Mouse (Mus musculus): ENCODE data around the gene Cdc34. TPM values are rescaled to one million over a fixed set of nuclear protein-coding genes. Genes with fewer than 3 reads are reported as not detected.

The Cdc34 gene
- 451 and 1,194 TPM in 2 replicates for polyA plus RNA-seq (2012; ENCODE audit: insufficient read depth, low replicate concordance)

DNA sequence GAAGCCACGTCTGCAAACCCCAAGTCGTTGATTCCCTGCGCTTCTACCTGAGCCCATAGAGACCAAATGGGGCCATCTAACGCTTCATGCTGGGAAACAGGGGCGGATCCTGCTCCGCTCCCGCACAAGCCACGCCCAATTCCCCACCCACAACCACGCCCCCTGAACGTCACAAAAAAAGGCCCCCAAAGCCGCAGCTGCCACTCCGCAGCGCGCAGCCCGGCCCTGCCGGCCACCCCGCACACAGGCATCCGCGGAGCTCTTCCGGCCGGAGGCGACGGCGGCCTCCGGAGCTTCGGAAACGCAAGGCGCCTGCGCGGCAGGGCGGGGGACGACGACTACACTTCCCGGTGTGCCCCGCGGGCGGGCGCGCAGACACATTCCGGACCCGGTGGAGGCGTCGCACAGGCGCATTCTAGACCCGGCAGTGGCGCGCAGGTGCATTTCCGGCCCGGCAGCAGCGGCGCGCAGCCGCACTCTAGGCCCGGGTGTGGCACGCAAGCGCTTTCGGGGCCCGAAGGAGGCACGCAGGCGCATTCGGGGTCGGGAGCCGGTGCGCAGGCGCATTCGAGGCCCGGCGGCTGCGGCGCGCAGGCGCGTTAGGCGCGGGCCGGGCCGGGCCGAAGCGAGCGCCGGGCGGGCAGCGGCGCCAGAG is at the start of gene Cdc34:
Gene Cdc34, plus strand, starts transcription at position 605 of the 655 bp plus-strand sequence.
- Histone ChIP-seq H3K9me3 (peaks cover 11% of the 10 kb centered on the region), H3K36me3 (replicated peaks; ENCODE audit: low read length) (peaks cover 39% of the 10 kb centered on the region), H3K27me3 (replicated peaks) (no peaks in the 10 kb centered on the region), H3K4me3 (replicated peaks) (peak within 1 kb of the TSS; percentile 99), H3K4me1 (peaks cover 49% of the 10 kb centered on the region)
- no peak for TF ChIP-seq GATA1 (IDR thresholded peaks at IDR 0.05; ENCODE audit: borderline replicate concordance, low read length)
- TF ChIP-seq FLI1 (IDR thresholded peaks at IDR 0.05; ENCODE audit: low read length), result peak; percentile 71; the same call in 1 of the 2 replicates

DNA sequence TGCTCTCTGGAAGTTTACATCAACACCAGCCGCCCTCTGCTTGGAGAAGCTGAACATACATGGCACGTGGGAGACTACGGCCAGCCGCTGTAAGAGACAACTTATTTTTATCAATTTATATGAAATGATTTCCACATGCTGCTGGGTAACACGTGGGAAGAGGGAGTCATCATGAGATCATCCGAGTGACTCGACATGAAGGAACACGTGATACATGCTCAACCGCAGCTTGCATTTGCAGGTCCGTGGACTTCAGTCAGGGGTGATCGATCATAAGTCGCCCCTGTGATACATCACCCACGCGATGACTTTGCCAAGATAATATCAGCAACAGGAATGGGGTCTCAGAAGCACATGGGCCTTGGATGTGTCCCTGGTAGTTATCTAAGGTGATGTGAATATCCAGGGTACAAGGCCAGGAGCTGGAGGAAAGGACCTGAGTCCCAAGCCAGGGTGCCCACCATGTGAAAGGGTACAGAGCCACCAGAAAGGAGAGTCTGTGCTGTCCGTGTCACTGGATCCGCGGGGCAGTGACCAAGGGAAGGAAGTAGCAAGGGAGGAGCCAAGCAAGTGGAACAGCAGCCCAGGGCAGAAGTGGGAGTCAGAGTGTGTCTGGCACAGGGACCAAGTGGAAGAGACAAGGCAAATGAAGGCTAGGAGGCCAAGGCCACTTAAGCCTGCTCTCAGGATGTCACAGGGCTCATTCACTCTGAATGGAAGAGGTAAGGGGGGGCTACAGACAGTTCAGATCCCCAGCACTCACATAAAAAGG is 48.8 kb upstream of the Cdc34 start:
- TF ChIP-seq FLI1 (IDR thresholded peaks at IDR 0.05; ENCODE audit: low read length) (no peak), GATA1 (IDR thresholded peaks at IDR 0.05; ENCODE audit: borderline replicate concordance, low read length) (no peak)
- H3K9me3 ChIP-seq, result peaks cover 13% of the 10 kb centered on the region
- peaks cover 82% of the 10 kb centered on the region for H3K27me3 ChIP-seq (replicated peaks)
- peak overlapping the region; percentile 12 for H3K4me3 ChIP-seq (replicated peaks)
- peaks cover 16% of the 10 kb centered on the region for H3K4me1 ChIP-seq
- no peaks in the 10 kb centered on the region for H3K36me3 ChIP-seq (replicated peaks; ENCODE audit: low read length)

DNA sequence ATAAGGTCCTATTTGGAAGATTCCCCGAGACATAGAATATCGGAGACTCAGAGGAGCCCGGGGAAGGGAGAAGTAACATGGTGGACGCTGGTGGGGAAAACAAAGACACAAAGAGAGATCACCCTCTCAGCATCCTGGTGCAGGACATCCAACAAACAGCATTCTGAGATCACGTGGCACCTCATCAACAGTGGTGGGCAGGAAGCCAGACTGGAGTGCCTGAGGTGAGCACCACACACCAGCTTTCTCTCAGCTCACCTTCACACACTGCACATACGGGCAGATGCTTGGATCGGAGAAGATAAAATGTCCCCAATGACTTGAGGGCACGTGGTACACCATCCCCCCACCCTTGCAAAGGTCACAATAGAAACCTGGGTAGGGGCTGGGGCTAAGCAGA is 45.7 kb upstream of the Cdc34 start:
- TF ChIP-seq GATA1 (IDR thresholded peaks at IDR 0.05; ENCODE audit: borderline replicate concordance, low read length) (no peak), FLI1 (IDR thresholded peaks at IDR 0.05; ENCODE audit: low read length) (no peak)
- 0 out of 2 replicates have a peak, but pooled peaks cover 6% of the 10 kb centered on the region for H3K9me3 ChIP-seq
- peaks cover 16% of the 10 kb centered on the region for H3K4me1 ChIP-seq
- H3K36me3 ChIP-seq (replicated peaks; ENCODE audit: low read length), result no peaks in the 10 kb centered on the region
- no peak overlapping the region for H3K4me3 ChIP-seq (replicated peaks)
- peaks cover 87% of the 10 kb centered on the region for H3K27me3 ChIP-seq (replicated peaks)

DNA sequence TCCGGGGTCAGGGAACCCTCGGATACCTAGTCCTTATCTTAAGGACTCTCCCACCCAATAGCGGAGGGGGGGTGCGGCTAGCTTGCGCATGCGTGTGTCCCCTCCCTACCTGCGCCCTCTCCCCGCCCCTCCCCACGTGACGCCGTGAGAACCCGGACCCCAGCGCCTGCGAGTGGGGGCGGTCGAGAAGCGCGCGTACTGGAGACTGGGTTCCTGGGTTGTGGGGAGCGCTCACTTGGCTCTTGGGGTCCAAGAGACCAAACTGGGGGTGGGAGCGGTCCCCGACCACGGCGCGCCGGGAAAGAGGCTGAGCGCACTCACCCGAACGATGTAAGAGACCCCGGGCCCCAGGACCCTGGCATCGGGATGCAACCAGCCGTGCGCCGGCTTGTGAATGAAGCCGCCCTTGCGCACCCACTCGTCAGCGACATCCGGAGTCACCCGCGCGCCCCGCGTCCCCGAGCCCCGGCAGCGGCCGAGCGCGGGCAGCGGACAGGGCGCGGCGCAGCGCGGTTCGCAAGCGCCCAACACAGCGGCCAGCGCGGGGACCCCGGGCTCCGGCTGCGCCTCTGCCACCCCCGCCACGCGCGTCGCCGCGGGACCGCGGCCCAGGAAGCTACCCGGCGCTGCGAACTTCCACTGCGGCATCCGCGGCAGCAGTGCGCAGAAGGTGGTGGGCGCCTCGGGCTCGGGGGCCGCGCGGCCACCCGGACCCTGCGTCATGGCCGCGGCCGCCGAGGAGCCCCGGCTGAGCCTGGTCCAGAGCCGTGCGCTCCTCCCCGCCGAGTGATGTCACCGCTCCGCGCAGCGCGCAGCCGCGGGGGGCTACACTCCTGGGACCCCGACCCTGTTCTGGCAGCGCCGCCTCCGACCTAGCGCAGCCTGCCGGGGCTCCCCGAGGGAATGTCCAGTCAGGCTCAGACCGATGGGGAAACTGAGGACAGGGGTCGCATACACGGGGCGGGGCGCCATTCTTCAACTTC is 44.6 kb upstream of the Cdc34 start, which contains the start of gene Shc2:
Gene Shc2, minus strand, starts transcription at position 791 of the 983 bp plus-strand sequence.
- 0 out of 2 replicates have a peak, but pooled peaks cover 6% of the 10 kb centered on the region for H3K9me3 ChIP-seq
- TF ChIP-seq GATA1 (IDR thresholded peaks at IDR 0.05; ENCODE audit: borderline replicate concordance, low read length) (no peak), FLI1 (IDR thresholded peaks at IDR 0.05; ENCODE audit: low read length) (no peak)
- peaks cover 16% of the 10 kb centered on the region for H3K4me1 ChIP-seq
- H3K4me3 ChIP-seq (replicated peaks), result peak within 1 kb of the TSS; percentile 11
- no peaks in the 10 kb centered on the region for H3K36me3 ChIP-seq (replicated peaks; ENCODE audit: low read length)
- peaks cover 82% of the 10 kb centered on the region for H3K27me3 ChIP-seq (replicated peaks)

DNA sequence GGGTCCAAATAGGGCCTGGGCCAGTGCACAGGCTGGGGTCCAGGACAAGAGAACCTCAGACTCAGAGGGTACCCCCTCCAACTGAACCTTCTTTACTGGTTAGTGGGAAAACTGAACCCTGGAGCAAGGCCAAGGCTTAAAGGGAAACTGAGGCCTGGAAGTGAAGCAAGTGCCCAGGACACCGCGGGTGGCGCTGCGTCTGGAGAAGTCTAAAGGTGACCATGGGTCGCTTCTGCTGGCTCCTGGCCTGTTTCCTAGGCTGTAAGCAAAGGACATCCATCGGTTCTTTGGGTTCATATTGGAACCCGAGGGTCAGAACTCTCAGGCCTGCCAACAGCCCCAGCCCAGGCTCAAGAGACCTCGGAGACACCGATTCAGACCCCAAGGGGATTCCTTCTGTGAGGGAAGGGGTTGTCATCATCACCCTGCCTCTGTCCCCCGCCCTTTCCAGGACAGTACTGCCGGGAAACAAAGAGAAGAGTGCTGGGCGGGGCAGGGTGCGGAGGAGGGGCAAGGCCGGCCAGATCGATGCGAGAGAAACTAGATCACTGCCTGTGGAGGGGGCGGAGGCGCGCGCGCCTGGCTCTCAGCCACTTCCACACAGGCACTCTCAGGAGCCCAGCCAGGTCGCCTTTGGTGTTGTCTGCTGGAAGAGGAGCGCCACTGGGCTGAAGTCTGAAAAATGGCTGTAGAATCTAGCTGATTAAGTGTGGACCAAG is 43.4 kb upstream of the Cdc34 start:
- TF ChIP-seq FLI1 (IDR thresholded peaks at IDR 0.05; ENCODE audit: low read length) (no peak), GATA1 (IDR thresholded peaks at IDR 0.05; ENCODE audit: borderline replicate concordance, low read length) (no peak)
- H3K27me3 ChIP-seq (replicated peaks), result peaks cover 80% of the 10 kb centered on the region

DNA sequence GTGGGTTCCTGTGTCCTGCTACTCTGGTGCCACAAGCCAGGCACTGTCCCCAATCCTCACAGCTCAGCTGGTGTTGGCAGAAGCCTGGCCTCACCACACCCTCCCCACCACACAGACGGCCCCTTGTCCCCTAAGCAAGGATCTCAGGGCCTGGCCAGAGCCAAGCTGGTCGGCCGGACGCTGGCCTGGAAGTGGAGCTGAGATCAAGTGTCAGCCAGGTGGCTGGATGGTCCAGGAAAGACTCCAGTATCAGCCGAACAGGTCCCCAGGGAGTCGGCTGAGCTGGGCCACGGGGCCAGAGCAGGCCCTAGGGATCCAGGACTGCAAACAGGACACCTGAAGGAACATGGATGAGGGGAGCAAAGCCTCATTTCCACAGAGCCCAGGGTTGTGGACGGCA is 36.3 kb upstream of the Cdc34 start, which contains the start of gene Odf3l2:
Gene Odf3l2, minus strand, starts transcription at position 28 of the 400 bp plus-strand sequence.
- Histone ChIP-seq H3K27me3 (replicated peaks) (peaks cover 49% of the 10 kb centered on the region), H3K4me1 (no peaks in the 10 kb centered on the region), H3K9me3 (no peaks in the 10 kb centered on the region), H3K36me3 (replicated peaks; ENCODE audit: low read length) (no peaks in the 10 kb centered on the region), H3K4me3 (replicated peaks) (no peak within 1 kb of the TSS)
- no peak for TF ChIP-seq GATA1 (IDR thresholded peaks at IDR 0.05; ENCODE audit: borderline replicate concordance, low read length)
- no peak for TF ChIP-seq FLI1 (IDR thresholded peaks at IDR 0.05; ENCODE audit: low read length)

More for the DNA sequence above, 43.4 kb upstream of the Cdc34 start:
- Histone ChIP-seq H3K4me3 (replicated peaks) (no peak overlapping the region), H3K4me1 (peaks cover 10% of the 10 kb centered on the region), H3K9me3 (0 out of 2 replicates have a peak, but pooled peaks cover 6% of the 10 kb centered on the region), H3K36me3 (replicated peaks; ENCODE audit: low read length) (no peaks in the 10 kb centered on the region)

DNA sequence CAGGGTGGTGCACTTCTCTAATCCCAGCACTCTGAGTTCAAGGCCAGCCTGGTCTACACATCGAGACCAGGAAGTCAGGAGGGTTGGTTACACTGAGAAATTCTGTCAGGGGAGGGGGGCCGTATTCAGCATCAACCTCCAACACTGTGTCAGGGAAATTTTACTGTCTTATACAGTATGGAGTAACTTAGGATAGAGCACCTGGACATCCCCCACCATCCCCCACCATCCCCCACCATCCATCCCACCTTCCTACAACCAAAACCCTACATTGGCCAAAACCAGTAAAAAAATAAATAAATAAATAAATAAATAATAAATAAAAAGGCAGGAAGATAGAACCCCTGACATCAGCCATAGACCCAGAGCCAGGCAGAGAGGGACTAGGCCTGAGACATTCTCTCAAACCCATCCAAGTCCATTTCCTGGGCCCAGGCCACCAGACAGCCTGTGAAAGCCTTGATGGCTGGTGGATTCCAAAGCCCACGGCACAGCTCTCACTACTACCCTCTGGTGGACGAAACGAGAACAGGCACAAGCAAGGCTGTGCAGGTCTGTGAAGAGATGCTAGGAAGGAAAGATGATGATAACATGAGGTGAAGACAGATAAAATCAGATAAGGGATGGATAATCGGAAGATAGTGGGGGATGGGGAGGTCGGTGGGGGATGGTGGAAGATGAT is 32.8 kb upstream of the Cdc34 start:
- no peak overlapping the region for H3K4me3 ChIP-seq (replicated peaks)
- H3K36me3 ChIP-seq (replicated peaks; ENCODE audit: low read length), result no peaks in the 10 kb centered on the region
- H3K9me3 ChIP-seq, result peaks cover 5% of the 10 kb centered on the region
- peaks cover 58% of the 10 kb centered on the region for H3K27me3 ChIP-seq (replicated peaks)
- TF ChIP-seq GATA1 (IDR thresholded peaks at IDR 0.05; ENCODE audit: borderline replicate concordance, low read length), result no peak
- no peaks in the 10 kb centered on the region for H3K4me1 ChIP-seq

DNA sequence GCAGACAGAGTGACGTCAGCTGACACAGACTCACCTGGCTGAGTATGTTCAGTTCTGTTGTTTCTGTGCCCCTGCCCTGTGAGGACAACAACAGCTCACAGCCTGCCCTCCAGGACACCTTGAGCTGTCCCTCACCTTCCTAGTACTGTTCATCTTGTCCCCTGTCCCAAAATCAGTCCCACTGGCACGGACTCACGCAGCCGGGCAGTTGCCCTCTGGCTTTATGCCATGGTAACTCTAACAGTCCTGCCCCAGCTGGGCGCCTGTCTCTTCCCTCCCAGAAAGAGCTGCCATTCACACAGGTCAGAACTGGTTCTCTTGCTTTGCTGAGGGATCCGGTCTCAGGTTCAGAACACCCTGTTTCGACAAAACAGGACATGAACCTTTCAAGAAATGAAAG is 29.2 kb upstream of the Cdc34 start:
- Histone ChIP-seq H3K9me3 (peaks cover 5% of the 10 kb centered on the region), H3K4me1 (peaks cover 2% of the 10 kb centered on the region), H3K4me3 (replicated peaks) (no peak overlapping the region), H3K27me3 (replicated peaks) (peaks cover 58% of the 10 kb centered on the region), H3K36me3 (replicated peaks; ENCODE audit: low read length) (no peaks in the 10 kb centered on the region)
- TF ChIP-seq GATA1 (IDR thresholded peaks at IDR 0.05; ENCODE audit: borderline replicate concordance, low read length) (no peak), FLI1 (IDR thresholded peaks at IDR 0.05; ENCODE audit: low read length) (no peak)
